Mouse (Mus musculus) neural tube, embryonic 12.5 days (tissue): Measurements from ENCODE around the gene Tor1a. TPM values are rescaled to one million over a fixed set of nuclear protein-coding genes. Genes with fewer than 3 reads are reported as not detected.
A peak's percentile ranks its signal among the peaks of the same experiment; 100 is the strongest.
"Not testable (repeated sequence)": the region's sequence is repeated elsewhere in the genome, so short reads cannot be mapped to it uniquely, and the experiment has no call there.

Experiments
- ATAC-seq: fragments of 200-750 bp; cut with Nextera tagmentation; 2 replicates; pipeline ENCODE4 v1.8.0; 2017; ENCODE audit warnings: low read depth, mild to moderate bottlenecking, moderate TSS enrichment, moderate library complexity; ENCODE audit not compliant: low FRiP score
- H3K27ac ChIP-seq: fragments of 300-500 bp; sonication (generic); 2 replicates; pipeline ENCODE4 v1.5.1; 2016
- H3K27me3 ChIP-seq: fragments of 300-500 bp; sonication (generic); replicated peaks from 2 replicates; pipeline ENCODE4 v1.6.1; 2016; ENCODE audit warnings: mild to moderate bottlenecking
- H3K36me3 ChIP-seq: fragments of 300-500 bp; sonication (generic); 2 replicates; pipeline ENCODE4 v1.6.1; 2016; ENCODE audit warnings: mild to moderate bottlenecking
- H3K4me1 ChIP-seq: fragments of 300-500 bp; sonication (generic); 2 replicates; pipeline ENCODE4 v1.6.1; 2016
- H3K4me2 ChIP-seq: fragments of 300-500 bp; sonication (generic); replicated peaks from 2 replicates; pipeline ENCODE4 v1.6.1; 2016; ENCODE audit warnings: mild to moderate bottlenecking
- H3K4me3 ChIP-seq: fragments of 300-500 bp; sonication (generic); 2 replicates; pipeline ENCODE4 v1.5.1; 2016
- H3K9ac ChIP-seq: fragments of 300-500 bp; sonication (generic); 2 replicates; pipeline ENCODE4 v1.6.1; 2016; ENCODE audit warnings: mild to moderate bottlenecking
- H3K9me3 ChIP-seq: fragments of 300-500 bp; sonication (generic); 2 replicates; pipeline ENCODE4 v1.6.1; 2016; ENCODE audit warnings: mild to moderate bottlenecking
- WGBS: fragments of 180-500 bp; shearing (Covaris S2); methylation state at CpG from one replicate; pipeline ENCODE4 v1.1.7; 2016; 5-methylcytosine and 5-hydroxymethylcytosine counted together
- polyA plus RNA-seq: library from polyadenylated mRNA; unstranded; fragments of >200 nt; fragmentation: Nextera tagmentation; extraction: Ambion mirVana; gene quantifications from 2 replicates; pipeline ENCODE4 v1.2.1, GENCODE M21; 2016

The Tor1a gene
- polyA plus RNA-seq, 1 experiment from 2014 or later, result 80.9 TPM

DNA sequence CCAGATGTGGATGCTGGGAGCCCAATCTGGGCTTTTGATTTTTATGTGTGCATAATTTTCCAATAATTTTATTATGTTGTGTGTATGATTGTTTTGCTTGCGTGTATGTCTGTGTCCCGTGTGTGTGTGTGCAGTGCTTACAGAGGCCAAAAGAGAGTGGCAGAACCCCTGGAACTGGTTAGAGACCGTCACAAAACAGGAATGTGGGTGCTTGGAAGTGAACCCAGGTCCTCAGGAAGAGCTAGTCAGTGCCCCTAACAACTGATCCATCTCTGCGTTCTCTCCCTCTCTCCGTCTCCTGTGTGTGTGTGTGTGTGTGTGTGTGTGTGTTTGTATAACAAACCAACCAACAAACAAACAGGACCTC, 15.3 kb downstream of the Tor1a start:
- Histone ChIP-seq H3K36me3 (peaks cover 25% of the 10 kb centered on the region), H3K4me3 (peak overlapping the region; percentile 89), H3K9ac (no peak overlapping the region), H3K9me3 (no peaks in the 10 kb centered on the region), H3K27ac (peak overlapping the region; percentile 28; the same call in 1 of the 2 replicates), H3K27me3 (no peaks in the 10 kb centered on the region), H3K4me1 (peaks cover 24% of the 10 kb centered on the region), H3K4me2 (peak overlapping the region; percentile 91)
- peak; percentile 33 for ATAC-seq
- WGBS, result 31% methylated on average over 5 of the region's 5 CpGs

DNA sequence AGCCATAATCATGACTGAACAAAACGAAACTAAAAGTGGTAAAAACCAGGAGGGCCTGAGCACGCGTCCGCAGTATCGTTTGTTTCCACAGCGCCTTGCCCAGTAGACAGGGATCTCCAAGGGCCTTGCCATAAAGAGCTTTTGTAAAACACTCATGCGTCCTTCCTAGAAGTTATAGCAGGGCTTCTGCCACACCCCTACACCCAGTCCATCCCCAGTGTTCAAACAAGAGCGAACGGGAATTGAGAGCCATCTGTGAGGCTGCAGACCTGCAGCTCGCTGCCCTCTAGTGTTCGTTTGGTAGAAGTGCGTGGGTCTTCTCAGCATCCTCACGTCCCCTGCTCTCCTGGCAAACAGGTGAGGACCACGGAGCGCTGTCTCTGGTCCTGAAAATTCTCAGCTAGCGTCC, 25.1 kb downstream of the Tor1a start:
- Histone ChIP-seq H3K36me3 (no peaks in the 10 kb centered on the region), H3K4me1 (no peaks in the 10 kb centered on the region), H3K4me2 (peak overlapping the region; percentile 52), H3K9me3 (no peaks in the 10 kb centered on the region), H3K27me3 (no peaks in the 10 kb centered on the region), H3K4me3 (0 out of 2 replicates have a peak overlapping the region, but pooled peaks have one; percentile 9), H3K27ac (no peak overlapping the region), H3K9ac (no peak overlapping the region)
- WGBS, result 26% methylated on average over 16 of the region's 16 CpGs
- ATAC-seq, result 0 out of 2 replicates have a peak, but pooled peaks have one; percentile 25

DNA sequence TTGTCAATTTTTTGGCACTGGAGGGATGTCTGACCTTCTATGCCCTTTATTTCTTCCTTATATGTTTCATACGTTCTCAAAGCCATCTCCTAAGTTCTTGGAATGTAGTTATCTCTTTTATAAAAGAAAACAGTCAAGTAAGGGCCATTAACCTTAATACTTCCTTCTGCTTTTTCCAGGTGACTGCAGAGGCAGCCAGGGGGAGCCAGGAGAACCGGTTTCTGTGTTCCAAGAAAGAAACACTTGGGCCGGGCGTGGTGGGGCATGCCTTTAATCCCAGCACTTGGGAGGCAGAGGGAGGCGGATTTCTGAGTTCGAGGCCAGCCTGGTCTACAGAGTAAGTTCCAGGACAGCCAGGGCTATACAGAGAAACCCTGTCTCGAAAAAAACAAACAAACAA, 25.6 kb downstream of the Tor1a start:
- not testable (repeated sequence) for H3K4me3 ChIP-seq, H3K4me1 ChIP-seq, H3K9ac ChIP-seq, H3K27ac ChIP-seq, H3K9me3 ChIP-seq, H3K27me3 ChIP-seq, ATAC-seq, H3K36me3 ChIP-seq
- peak overlapping the region; percentile 52; the same call in 1 of the 2 replicates for H3K4me2 ChIP-seq
- 61% methylated on average over 7 of the region's 7 CpGs for WGBS

DNA sequence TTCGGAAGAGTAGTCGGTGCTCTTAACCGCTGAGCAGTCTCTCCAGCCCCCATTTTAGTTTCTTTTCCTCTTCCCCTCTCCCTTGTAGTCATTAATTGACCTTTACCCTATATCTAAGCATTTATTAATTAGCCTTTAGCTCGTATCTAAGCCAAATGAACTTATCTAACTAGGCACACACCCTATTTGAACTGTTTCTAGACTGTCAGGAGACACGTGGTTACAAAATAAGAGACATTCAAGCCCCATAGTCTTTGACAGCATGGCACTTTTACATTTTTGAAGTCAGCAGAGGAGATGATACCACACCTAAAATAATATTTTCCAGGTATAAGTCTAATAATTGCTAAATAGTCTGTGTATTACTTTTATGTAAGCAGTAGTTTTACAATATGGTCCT, 26.1 kb downstream of the Tor1a start:
- WGBS, result 92% methylated on average over 5 of the region's 5 CpGs
- H3K4me2 ChIP-seq, result no peak overlapping the region
- H3K36me3 ChIP-seq, result no peaks in the 10 kb centered on the region
- H3K9ac ChIP-seq, result no peak overlapping the region
- H3K27me3 ChIP-seq, result no peaks in the 10 kb centered on the region
- H3K27ac ChIP-seq, result no peak overlapping the region
- no peaks in the 10 kb centered on the region for H3K9me3 ChIP-seq
- ATAC-seq, result no peak
- H3K4me3 ChIP-seq, result no peak overlapping the region
- H3K4me1 ChIP-seq, result no peaks in the 10 kb centered on the region

DNA sequence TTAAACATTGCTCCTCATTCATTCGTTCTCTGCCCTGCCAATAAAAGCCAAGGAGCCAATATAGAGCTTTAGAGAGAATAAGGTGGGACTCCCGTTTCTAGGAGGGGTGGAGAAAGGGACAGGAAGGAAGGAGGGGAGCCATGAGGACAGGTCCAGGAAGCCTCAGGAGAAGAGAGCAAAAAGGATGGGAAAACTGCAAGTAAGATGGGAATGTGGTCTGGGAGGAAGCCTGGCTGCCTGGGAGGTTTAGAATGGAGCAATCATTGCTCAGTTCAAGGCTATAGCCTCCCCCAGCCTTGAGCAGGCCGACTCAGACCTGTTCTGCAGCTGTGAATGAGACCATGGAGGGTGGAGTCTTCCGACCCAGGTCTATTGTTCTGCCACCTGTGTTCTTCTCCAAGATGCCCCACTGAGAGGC, 29.1 kb downstream of the Tor1a start:
- Histone ChIP-seq H3K4me2 (no peak overlapping the region), H3K27ac (no peak overlapping the region), H3K27me3 (no peaks in the 10 kb centered on the region), H3K4me1 (no peaks in the 10 kb centered on the region), H3K4me3 (no peak overlapping the region), H3K9me3 (no peaks in the 10 kb centered on the region), H3K36me3 (no peaks in the 10 kb centered on the region), H3K9ac (no peak overlapping the region)
- no peak for ATAC-seq
- WGBS, result 53% methylated on average over 4 of the region's 4 CpGs

DNA sequence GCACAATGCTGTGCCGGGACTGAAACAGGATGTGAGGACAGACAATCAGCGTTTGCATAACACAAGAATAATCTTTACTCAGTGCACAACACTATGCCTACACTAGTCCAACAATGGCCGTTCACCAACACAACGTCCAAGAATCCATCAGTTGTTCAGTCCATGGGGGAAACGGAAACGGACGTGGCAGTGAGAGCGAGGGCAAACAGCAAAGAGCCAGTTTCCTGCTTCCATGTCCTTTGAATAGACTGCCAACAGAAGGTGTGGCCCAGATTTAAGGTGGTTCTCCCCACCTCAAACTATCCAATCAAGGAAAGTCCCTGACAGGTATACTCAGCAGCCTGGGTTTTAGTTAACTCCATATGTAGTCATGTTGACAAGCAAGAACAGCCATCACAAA, 30.0 kb downstream of the Tor1a start:
- Histone ChIP-seq H3K4me2 (no peak overlapping the region), H3K36me3 (no peaks in the 10 kb centered on the region), H3K27ac (no peak overlapping the region), H3K9me3 (no peaks in the 10 kb centered on the region), H3K9ac (no peak overlapping the region), H3K27me3 (no peaks in the 10 kb centered on the region), H3K4me3 (no peak overlapping the region), H3K4me1 (no peaks in the 10 kb centered on the region)
- 87% methylated on average over 8 of the region's 8 CpGs for WGBS
- ATAC-seq, result no peak

DNA sequence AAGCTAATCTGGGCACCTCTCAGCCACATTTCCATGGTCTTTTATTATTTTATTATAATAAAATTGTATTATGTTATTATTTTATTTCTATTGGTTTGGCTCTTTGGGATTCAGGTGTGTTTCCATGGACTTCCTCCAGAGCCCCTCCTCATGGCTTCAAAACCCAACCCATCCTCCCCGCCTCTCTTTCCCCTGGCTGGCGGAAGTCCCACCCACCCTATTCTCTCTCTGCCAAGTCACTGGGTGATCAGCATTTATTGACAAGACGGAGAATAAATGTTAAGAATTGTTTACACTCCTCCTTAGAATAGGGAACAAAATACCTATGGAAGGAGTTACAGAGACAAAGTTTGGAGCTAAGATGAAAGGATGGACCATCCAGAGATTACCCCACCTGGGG, 30.9 kb downstream of the Tor1a start:
- WGBS, result 75% methylated on average over 3 of the region's 3 CpGs
- Histone ChIP-seq H3K27me3 (no peaks in the 10 kb centered on the region), H3K36me3 (no peaks in the 10 kb centered on the region), H3K9me3 (no peaks in the 10 kb centered on the region), H3K4me2 (no peak overlapping the region), H3K4me1 (no peaks in the 10 kb centered on the region), H3K27ac (no peak overlapping the region), H3K4me3 (no peak overlapping the region), H3K9ac (no peak overlapping the region)
- no peak for ATAC-seq

DNA sequence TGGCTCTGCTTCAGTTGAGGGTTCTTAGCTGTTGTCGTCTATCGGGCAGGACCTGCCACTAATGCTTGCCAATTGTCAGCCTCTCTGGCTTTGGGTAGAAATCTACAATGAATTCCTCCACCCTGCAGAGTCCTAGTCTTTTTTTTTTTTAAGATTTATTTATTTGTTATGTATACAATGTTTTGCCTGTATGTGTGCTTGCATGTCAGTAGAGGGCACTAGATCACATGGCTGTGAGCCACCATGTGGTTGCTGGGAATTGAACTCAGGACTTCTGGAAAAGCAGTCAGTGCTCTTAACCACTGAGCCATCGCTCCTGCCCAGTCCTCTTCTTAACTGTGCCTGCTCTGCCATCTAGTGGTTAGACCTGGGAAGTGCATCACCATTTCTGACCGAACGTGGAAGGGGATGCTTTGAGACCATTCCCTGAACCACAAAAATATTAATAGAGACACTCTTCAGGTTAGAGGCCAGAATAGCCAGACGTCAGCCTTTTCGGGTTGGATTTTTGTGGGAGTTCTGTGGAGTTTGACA, 33.7 kb downstream of the Tor1a start:
- Histone ChIP-seq H3K36me3 (no peaks in the 10 kb centered on the region), H3K4me2 (no peak overlapping the region), H3K4me3 (no peak overlapping the region), H3K27ac (no peak overlapping the region), H3K9ac (no peak overlapping the region), H3K4me1 (peaks cover 9% of the 10 kb centered on the region), H3K27me3 (no peaks in the 10 kb centered on the region), H3K9me3 (no peaks in the 10 kb centered on the region)
- WGBS, result 24% methylated on average over 7 of the region's 7 CpGs
- no peak for ATAC-seq

DNA sequence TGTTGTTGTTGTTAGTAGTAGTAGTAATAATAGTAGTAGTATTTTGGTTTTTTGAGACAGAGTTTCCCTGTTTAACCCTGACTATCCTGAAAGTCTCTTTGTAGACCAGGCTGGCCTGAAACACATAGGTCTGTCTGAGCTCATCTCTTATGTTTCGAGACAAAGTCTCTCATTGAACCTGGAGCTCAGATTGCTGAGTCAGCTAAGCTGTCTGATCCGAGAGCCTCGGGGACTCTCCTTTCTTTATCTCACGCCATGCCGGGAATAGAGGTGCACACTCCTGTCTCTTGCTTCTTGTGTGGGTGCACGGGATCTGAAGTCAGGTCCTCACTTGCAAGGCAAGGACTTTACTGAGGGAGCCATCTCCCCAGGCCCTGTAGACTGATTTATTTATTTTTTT, 34.7 kb downstream of the Tor1a start:
- Histone ChIP-seq H3K9me3 (no peaks in the 10 kb centered on the region), H3K4me2 (no peak overlapping the region), H3K4me1 (peaks cover 9% of the 10 kb centered on the region), H3K9ac (no peak overlapping the region), H3K27me3 (no peaks in the 10 kb centered on the region), H3K4me3 (no peak overlapping the region), H3K27ac (no peak overlapping the region), H3K36me3 (no peaks in the 10 kb centered on the region)
- 75% methylated on average over 6 of the region's 6 CpGs for WGBS
- no peak for ATAC-seq

DNA sequence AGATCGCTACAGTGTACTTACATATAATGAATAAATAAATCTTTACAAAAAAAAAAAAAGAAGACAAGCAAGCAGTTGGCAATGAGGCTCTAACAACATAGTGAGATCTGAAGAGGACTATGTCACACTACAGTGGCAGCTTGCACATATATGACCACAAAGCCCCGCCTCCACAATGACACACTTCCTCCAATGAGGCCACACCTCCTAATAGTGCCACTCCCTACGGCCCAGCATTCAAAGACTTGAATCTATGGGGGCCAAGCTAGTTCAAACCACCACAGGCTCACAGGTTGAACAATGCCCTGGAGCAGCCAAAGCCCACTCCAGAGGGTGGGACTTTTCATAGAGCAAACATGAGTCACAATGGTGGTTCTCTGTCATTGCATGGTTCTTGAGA, 35.8 kb downstream of the Tor1a start:
- no peak overlapping the region for H3K27ac ChIP-seq
- no peaks in the 10 kb centered on the region for H3K36me3 ChIP-seq
- WGBS, result 77% methylated on average over 3 of the region's 3 CpGs
- H3K4me2 ChIP-seq, result no peak overlapping the region
- H3K9ac ChIP-seq, result no peak overlapping the region
- no peaks in the 10 kb centered on the region for H3K27me3 ChIP-seq
- no peak for ATAC-seq
- no peaks in the 10 kb centered on the region for H3K9me3 ChIP-seq
- H3K4me3 ChIP-seq, result no peak overlapping the region
- peaks cover 9% of the 10 kb centered on the region for H3K4me1 ChIP-seq

DNA sequence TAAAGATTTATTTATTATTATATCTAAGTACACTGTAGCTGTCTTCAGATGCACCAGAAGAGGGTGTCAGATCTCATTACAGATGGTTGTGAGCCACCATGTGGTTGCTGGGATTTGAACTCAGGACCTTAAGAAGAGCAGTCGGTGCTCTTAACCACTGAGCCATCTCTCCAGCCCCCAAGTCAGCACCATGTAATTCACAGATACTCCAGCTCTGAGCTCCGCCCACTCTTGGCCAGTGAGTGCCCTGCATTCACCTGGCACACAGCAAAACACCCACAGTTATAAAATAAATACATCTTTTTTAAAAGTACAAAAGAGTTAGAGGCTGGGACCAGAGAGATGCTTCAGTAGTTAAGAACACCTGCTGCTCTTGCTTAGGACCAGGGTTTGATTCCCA, 36.9 kb downstream of the Tor1a start:
- whole genome bisulfite sequencing, result 83% methylated on average over 2 of the region's 2 CpGs
- H3K4me3 ChIP-seq, H3K9ac ChIP-seq, H3K36me3 ChIP-seq, H3K4me2 ChIP-seq, ATAC-seq, H3K27ac ChIP-seq, H3K27me3 ChIP-seq, H3K9me3 ChIP-seq: not testable (repeated sequence)
- H3K4me1 ChIP-seq, result peaks cover 12% of the 10 kb centered on the region

DNA sequence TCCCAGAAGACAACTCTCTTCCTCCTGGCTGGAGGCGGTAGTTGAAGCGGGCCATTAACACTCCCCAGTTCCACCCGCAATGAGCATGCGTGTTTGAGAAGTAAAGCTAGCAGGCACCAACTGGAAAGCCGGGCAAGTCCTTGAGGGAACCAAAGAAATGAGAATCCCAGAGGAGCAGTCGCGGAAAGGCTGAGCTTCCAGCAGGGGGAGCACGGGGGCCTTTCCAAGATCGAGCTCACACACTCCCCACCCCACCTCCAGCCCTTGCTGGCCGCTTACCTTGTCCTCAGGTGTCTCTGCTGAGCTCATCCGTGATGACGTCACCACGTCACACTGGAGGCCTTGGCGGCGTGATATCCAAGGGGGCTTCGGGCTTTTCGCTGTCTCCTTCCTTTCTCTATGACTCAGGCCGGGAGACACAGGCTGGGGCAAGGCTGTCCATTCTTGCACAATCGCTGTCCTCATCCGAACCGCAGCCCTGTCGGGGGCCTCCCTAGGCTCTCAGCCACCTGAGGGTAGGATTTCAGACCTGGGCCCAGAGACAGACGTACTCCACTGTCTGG, 38.2 kb downstream of the Tor1a start, which contains the start of gene Ptges:
TSS of gene Ptges (minus strand) at position 381 of the 563 bp plus-strand sequence.
- H3K36me3 ChIP-seq, result no peaks in the 10 kb centered on the region
- H3K4me3 ChIP-seq, result peak within 1 kb of the TSS; percentile 22
- 4% methylated on average over 23 of the region's 23 CpGs for WGBS

DNA sequence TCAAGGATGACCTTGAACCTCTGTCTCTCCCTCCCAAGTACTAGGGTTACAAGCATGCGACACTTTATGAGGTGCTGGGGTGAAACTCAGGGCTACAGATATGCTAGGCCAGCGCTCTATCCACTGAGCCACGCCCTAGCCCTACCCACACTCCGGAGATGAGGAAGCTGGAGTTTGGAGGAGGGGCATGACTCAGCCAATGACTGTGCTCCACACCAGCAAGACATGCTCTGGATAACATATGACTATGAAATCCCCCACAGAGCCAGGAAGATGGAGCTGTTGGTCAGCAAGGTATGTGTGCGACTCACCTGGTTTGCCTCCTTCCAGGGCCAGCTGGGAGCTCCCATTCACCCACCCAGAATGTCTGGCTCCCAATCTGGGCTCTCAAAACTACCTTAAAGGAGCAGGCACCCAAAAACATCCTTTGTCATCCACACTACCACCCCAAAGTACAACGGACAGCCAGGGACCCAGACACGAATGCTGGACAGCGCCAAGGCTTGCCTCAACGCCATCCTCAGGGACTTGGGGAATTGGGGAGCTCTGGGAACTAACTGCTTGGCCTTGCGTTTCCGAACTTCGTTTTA, 38.7 kb downstream of the Tor1a start:
- no peaks in the 10 kb centered on the region for H3K36me3 ChIP-seq
- ATAC-seq, result peak; percentile 49; the same call in 1 of the 2 replicates
- WGBS, result 34% methylated on average over 12 of the region's 12 CpGs
- no peak overlapping the region for H3K27ac ChIP-seq
- no peak overlapping the region for H3K4me3 ChIP-seq
- no peaks in the 10 kb centered on the region for H3K9me3 ChIP-seq
- peak overlapping the region; percentile 59 for H3K4me2 ChIP-seq
- H3K27me3 ChIP-seq, result no peaks in the 10 kb centered on the region
- peaks cover 12% of the 10 kb centered on the region for H3K4me1 ChIP-seq
- H3K9ac ChIP-seq, result no peak overlapping the region

More for the DNA sequence above, 38.2 kb downstream of the Tor1a start, which contains the start of gene Ptges:
- no peaks in the 10 kb centered on the region for H3K9me3 ChIP-seq
- H3K4me1 ChIP-seq, result peaks cover 12% of the 10 kb centered on the region
- no peaks in the 10 kb centered on the region for H3K27me3 ChIP-seq
- peak within 1 kb of the TSS; percentile 40; the same call in 1 of the 2 replicates for H3K9ac ChIP-seq
- H3K4me2 ChIP-seq, result peak within 1 kb of the TSS; percentile 59
- H3K27ac ChIP-seq, result no peak within 1 kb of the TSS
- ATAC-seq, result peak; percentile 58; the same call in 1 of the 2 replicates
